10 mouse cellular contexts compared by ENCODE assay signal in the genomic region with DNA sequence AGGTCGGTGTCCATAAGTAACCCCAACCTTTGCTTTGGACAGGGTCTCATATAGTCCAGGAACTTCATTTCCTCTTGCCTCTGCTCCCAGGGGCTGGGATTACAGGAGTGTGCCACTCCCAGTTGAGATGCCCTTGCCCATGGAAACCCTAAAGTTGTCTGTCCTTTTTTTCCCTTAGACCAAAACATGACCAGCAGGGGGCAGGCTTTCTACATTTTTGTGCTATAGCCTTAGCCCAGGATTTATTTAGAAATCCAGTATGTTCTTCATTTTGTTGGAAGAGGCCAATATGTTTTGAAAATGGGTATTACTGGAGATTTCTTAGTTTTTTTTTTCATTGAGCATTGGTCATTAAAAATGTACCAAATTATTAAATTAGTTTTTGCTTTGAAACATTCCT. TPM values are rescaled to one million over a fixed set of nuclear protein-coding genes. Genes with fewer than 3 reads are reported as not detected.
DNase-seq lines count a peak whose midpoint lies in the region; ATAC-seq and TF ChIP-seq lines count a peak whose summit lies in the region.
"Had no signal": no experiment of that assay in that cellular context is flagged by ENCODE, and none has a peak within 500 bp of the region (broad histone marks: within the 10 kb centered on the region; RNA-seq: fewer than 3 reads in every experiment).

No protein-coding gene starts in this region.

- no peak overlapping the region for H3K4me2 ChIP-seq in neural tube, embryonic 15.5 days

- WGBS in cerebellum, adult 2 months, result 62% methylated on average over 1 of the region's 1 CpGs
- 67% methylated on average over 1 of the region's 1 CpGs for WGBS in neural tube, embryonic 15.5 days

- no peaks in the 10 kb centered on the region for H3K36me3 ChIP-seq in neural tube, embryonic 15.5 days
- H3K36me3 ChIP-seq: G1E had no signal

- TF ChIP-seq POLR2A in cerebellum, adult 2 months (IDR thresholded peaks at IDR 0.05; ENCODE audit: borderline replicate concordance, insufficient read depth, low read length), result no peak

- H3K27me3 ChIP-seq in cerebellum, adult 2 months (ENCODE audit: control insufficient read depth, insufficient read depth, low read length), result no peaks in the 10 kb centered on the region
- no peaks in the 10 kb centered on the region for H3K27me3 ChIP-seq in neural tube, embryonic 15.5 days (replicated peaks)

- H3K9ac ChIP-seq in neural tube, embryonic 15.5 days (replicated peaks), result no peak overlapping the region

- no peaks in the 10 kb centered on the region for H3K9me3 ChIP-seq in neural tube, embryonic 15.5 days (replicated peaks)
- H3K9me3 ChIP-seq: G1E had no signal

- DNase-seq in cerebellum, adult 2 months, result peak; percentile 8 to 9
- no peak for DNase-seq in cerebellum, adult 11-12 months
- peak; percentile 70 for DNase-seq in neural tube, embryonic 10.5 days (ENCODE audit: extremely low spot score, low spot score)
- peak; percentile 57 for DNase-seq in embryo, embryonic 9.5 days (ENCODE audit: extremely low spot score)
- peak; percentile 28 to 80 for DNase-seq in layer of hippocampus, adult 18-20 months (ENCODE audit: low spot score in 2 of 2)
- DNase-seq in lung, postnatal 36 days, result peak; percentile 76
- peak; percentile 73 for DNase-seq in thymus, postnatal 4 days

- no peak overlapping the region for H3K4me3 ChIP-seq in cerebellum, adult 2 months (replicated peaks; ENCODE audit: insufficient read depth, low read depth, low read length)
- H3K4me3 ChIP-seq in neural tube, embryonic 15.5 days (replicated peaks), result no peak overlapping the region

- H3K27ac ChIP-seq in cerebellum, adult 2 months (ENCODE audit: insufficient read depth, low read length), result no peak overlapping the region
- no peak overlapping the region for H3K27ac ChIP-seq in neural tube, embryonic 15.5 days (replicated peaks)

- no peaks in the 10 kb centered on the region for H3K4me1 ChIP-seq in cerebellum, adult 2 months (ENCODE audit: control insufficient read depth, insufficient read depth, low read length)
- H3K4me1 ChIP-seq in neural tube, embryonic 15.5 days, result no peaks in the 10 kb centered on the region

- no peak for TF ChIP-seq CTCF in cerebellum, adult 2 months (IDR thresholded peaks at IDR 0.05; ENCODE audit: borderline replicate concordance, insufficient read depth, low read depth, low read length)

- no peak for ATAC-seq in neural tube, embryonic 15.5 days (ENCODE audit: low FRiP score)

RNA-seq across cellular contexts. Expression of a gene that starts 58.6 kb away (rescaled TPM):
- polyA plus RNA-seq in cerebellum, adult 2 months (2012; rRNA removed), result not detected in 2 replicates
- polyA plus RNA-seq in neural tube, embryonic 15.5 days (2015; fragmentation: Nextera tagmentation; extraction: Ambion mirVana), result 0.10 TPM in 1 of 2 replicates, not detected in the other
- under 1 TPM in 1 of 2 experiments, not detected in 1; 0.13 TPM for total RNA-seq in layer of hippocampus, adult 18-20 months (2021)
- polyA plus RNA-seq: G1E; stomach, embryonic 14.5 days had no signal
